In the genomic region with DNA sequence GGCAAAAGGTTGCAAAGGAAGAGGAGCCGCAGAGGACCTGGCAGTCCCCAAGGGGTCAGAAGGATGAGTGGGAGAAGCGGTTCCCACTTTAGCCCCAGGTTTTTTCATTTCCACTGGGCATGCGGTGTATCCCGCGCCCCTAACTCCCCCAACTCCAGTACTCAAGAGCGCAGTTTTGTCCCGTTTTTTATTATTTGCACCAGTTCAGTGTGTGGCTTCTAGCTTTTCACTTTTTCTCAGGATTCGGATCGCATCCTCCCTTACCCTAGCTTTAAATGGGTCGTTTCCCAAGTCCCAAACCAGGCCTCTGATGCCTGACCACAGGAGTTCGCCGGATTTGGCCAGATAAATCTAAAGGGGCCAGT, we compare ENCODE assay signal across 8 mouse cellular contexts. TPM values are rescaled to one million over a fixed set of nuclear protein-coding genes. Genes with fewer than 3 reads are reported as not detected.
A peak's percentile ranks its signal among the peaks of the same experiment; 100 is the strongest.
DNase-seq lines count a peak whose midpoint lies in the region; ATAC-seq lines count a peak whose summit lies in the region.

No protein-coding gene starts in this region.

- no peak for ATAC-seq in kidney, embryonic 16.5 days (ENCODE audit: low FRiP score, low TSS enrichment)
- no peak for ATAC-seq in embryonic facial prominence, embryonic 13.5 days (ENCODE audit: insufficient number of reproducible peaks, insufficient read depth, low FRiP score, low TSS enrichment, low read depth)
- 0 out of 2 replicates have a peak, but pooled peaks have one; percentile 3 for ATAC-seq in hindbrain, embryonic 16.5 days
- no peak for ATAC-seq in midbrain, embryonic 15.5 days (replicated peaks)

- no peaks in the 10 kb centered on the region for H3K9me3 ChIP-seq in kidney, embryonic 16.5 days (ENCODE audit: low read length)
- no peaks in the 10 kb centered on the region for H3K9me3 ChIP-seq in embryonic facial prominence, embryonic 13.5 days
- H3K9me3 ChIP-seq in hindbrain, embryonic 16.5 days (ENCODE audit: control insufficient read depth, low read length), result no peaks in the 10 kb centered on the region
- no peaks in the 10 kb centered on the region for H3K9me3 ChIP-seq in midbrain, embryonic 15.5 days

- peak overlapping the region; percentile 97 for H3K4me2 ChIP-seq in kidney, embryonic 16.5 days (replicated peaks; ENCODE audit: low read depth, low read length)
- H3K4me2 ChIP-seq in embryonic facial prominence, embryonic 13.5 days, result peak overlapping the region; percentile 99
- H3K4me2 ChIP-seq in hindbrain, embryonic 16.5 days (ENCODE audit: low read length), result peak overlapping the region; percentile 99
- H3K4me2 ChIP-seq in midbrain, embryonic 15.5 days, result peak overlapping the region; percentile 97

- whole genome bisulfite sequencing in kidney, embryonic 16.5 days, result 2% methylated on average over 12 of the region's 12 CpGs
- WGBS in embryonic facial prominence, embryonic 13.5 days, result 1% methylated on average over 12 of the region's 12 CpGs
- WGBS in hindbrain, embryonic 16.5 days, result 2% methylated on average over 12 of the region's 12 CpGs
- whole genome bisulfite sequencing in midbrain, embryonic 15.5 days, result under 1% methylated on average over 12 of the region's 12 CpGs

- peaks cover 79% of the 10 kb centered on the region for H3K27me3 ChIP-seq in kidney, embryonic 16.5 days (ENCODE audit: insufficient read depth, low read length)
- peaks cover 84% of the 10 kb centered on the region for H3K27me3 ChIP-seq in embryonic facial prominence, embryonic 13.5 days
- H3K27me3 ChIP-seq in hindbrain, embryonic 16.5 days (replicated peaks; ENCODE audit: control insufficient read depth, insufficient read depth, low read length), result peaks cover 11% of the 10 kb centered on the region
- H3K27me3 ChIP-seq in midbrain, embryonic 15.5 days (replicated peaks), result peaks cover 29% of the 10 kb centered on the region

- H3K36me3 ChIP-seq in kidney, embryonic 16.5 days (ENCODE audit: insufficient read depth, low read length), result no peaks in the 10 kb centered on the region
- H3K36me3 ChIP-seq in embryonic facial prominence, embryonic 13.5 days, result no peaks in the 10 kb centered on the region
- H3K36me3 ChIP-seq in hindbrain, embryonic 16.5 days (ENCODE audit: control insufficient read depth, insufficient read depth, low read length), result no peaks in the 10 kb centered on the region
- H3K36me3 ChIP-seq in midbrain, embryonic 15.5 days (replicated peaks), result no peaks in the 10 kb centered on the region

- H3K9ac ChIP-seq in kidney, embryonic 16.5 days (replicated peaks; ENCODE audit: low read length), result 0 out of 2 replicates have a peak overlapping the region, but pooled peaks have one; percentile 63
- peak overlapping the region; percentile 60; the same call in 1 of the 2 replicates for H3K9ac ChIP-seq in embryonic facial prominence, embryonic 13.5 days
- peak overlapping the region; percentile 73 for H3K9ac ChIP-seq in hindbrain, embryonic 16.5 days (ENCODE audit: low read depth, low read length)
- H3K9ac ChIP-seq in midbrain, embryonic 15.5 days, result peak overlapping the region; percentile 54

- no peak overlapping the region for H3K27ac ChIP-seq in kidney, embryonic 16.5 days (ENCODE audit: low read length)
- no peak overlapping the region for H3K27ac ChIP-seq in embryonic facial prominence, embryonic 13.5 days
- no peak overlapping the region for H3K27ac ChIP-seq in hindbrain, embryonic 16.5 days (ENCODE audit: low read depth, low read length)
- H3K27ac ChIP-seq in midbrain, embryonic 15.5 days, result peak overlapping the region; percentile 69; the same call in 1 of the 2 replicates

- no peak for DNase-seq in kidney, postnatal 14 days
- no peak for DNase-seq in adrenal gland, postnatal 36 days
- DNase-seq in yolk sac, embryonic 10.5 days (ENCODE audit: low spot score), result no peak
- no peak for DNase-seq in right cerebral cortex, adult 2 months (ENCODE audit: low spot score in 2 of 2)

- H3K4me1 ChIP-seq in kidney, embryonic 16.5 days (ENCODE audit: insufficient read depth, low read length), result peaks cover 32% of the 10 kb centered on the region
- peaks cover 33% of the 10 kb centered on the region for H3K4me1 ChIP-seq in embryonic facial prominence, embryonic 13.5 days
- peaks cover 19% of the 10 kb centered on the region for H3K4me1 ChIP-seq in hindbrain, embryonic 16.5 days (ENCODE audit: control insufficient read depth, insufficient read depth, low read depth, low read length)
- H3K4me1 ChIP-seq in midbrain, embryonic 15.5 days, result peaks cover 30% of the 10 kb centered on the region

- peak overlapping the region; percentile 63 for H3K4me3 ChIP-seq in kidney, embryonic 16.5 days (ENCODE audit: low read length)
- peak overlapping the region; percentile 60 for H3K4me3 ChIP-seq in embryonic facial prominence, embryonic 13.5 days
- H3K4me3 ChIP-seq in hindbrain, embryonic 16.5 days (ENCODE audit: low read length), result peak overlapping the region; percentile 72
- peak overlapping the region; percentile 69 for H3K4me3 ChIP-seq in midbrain, embryonic 15.5 days

RNA-seq across cellular contexts. Expression of gene Zbtb16, which starts 0.5 kb away (rescaled TPM):
- polyA plus RNA-seq in kidney, embryonic 16.5 days (2015; fragmentation: Nextera tagmentation; extraction: Ambion mirVana), result 1.5 and 1.8 TPM in 2 replicates
- 1.9 and 2.2 TPM in 2 replicates for polyA plus RNA-seq in embryonic facial prominence, embryonic 13.5 days (2015; fragmentation: Nextera tagmentation; extraction: Ambion mirVana)
- polyA plus RNA-seq in hindbrain, embryonic 16.5 days (2015; fragmentation: Nextera tagmentation; extraction: Ambion mirVana), result 8.3 and 8.4 TPM in 2 replicates
- 7.9 and 8.0 TPM in 2 replicates for polyA plus RNA-seq in midbrain, embryonic 15.5 days (2015; fragmentation: Nextera tagmentation; extraction: Ambion mirVana)
- 10 to 100 TPM; 33.5 to 62.9 TPM for total RNA-seq in adrenal gland, postnatal 36 days (2021)
